Mouse (Mus musculus): ENCODE measurements at regions not wholly inside any gene's neighbourhood (a gene's known extent, or its start where the extent isn't known, plus 50 kb on each side); places are given as distances from the start of the nearest gene placed in this dataset.

DNA sequence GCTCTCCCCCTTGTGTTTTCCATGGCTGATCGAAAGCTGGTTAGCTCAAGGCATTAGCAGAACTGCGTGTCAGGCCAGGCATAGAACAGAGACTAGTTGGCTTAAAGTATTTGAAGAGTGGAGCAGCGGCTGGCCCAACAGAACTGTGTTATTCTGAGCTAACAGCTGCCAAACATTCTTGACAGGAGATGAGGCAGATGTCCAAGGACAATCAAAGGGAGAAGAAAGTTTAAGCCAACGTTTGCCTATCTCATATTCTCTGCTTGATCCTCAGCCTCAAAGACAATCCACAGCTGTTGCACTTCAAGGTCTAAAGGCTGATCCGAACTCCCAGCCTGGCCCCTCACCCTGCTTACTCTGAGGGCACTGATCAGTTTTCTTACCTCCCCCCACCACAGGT lies 401.2 kb upstream of the Nr2f2 start:
- WGBS = 55% methylated on average over 5 of the region's 5 CpGs

DNA sequence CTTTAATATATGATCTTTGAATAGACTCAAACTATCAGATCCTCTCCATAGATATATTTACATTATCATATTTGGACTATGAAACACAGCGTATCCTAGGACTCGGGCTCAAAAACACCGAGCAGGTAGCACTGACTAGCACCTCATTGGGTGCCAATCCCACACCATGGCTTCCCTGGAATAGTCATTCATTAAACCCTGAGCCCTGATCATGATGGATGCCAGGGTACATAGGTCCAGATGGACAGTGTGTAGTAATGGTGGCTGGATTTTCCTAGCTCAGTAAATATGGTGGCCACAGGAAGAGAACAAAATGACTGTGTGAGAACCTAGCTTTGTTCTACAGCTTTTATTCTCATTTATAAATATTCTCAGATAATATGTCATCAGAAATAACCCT lies 390.1 kb upstream of the Nr2f2 start:
- H3K4me3 ChIP-seq (ENCODE audit: low read depth, low read length) = no peak overlapping the region
- no peak overlapping the region for H3K27ac ChIP-seq (ENCODE audit: low read depth, low read length)
- TF ChIP-seq CTCF (IDR thresholded peaks at IDR 0.05; ENCODE audit: low read depth) = no peak
- no peaks in the 10 kb centered on the region for H3K27me3 ChIP-seq (ENCODE audit: insufficient read depth, low read length)
- no peak for ATAC-seq
- H3K4me1 ChIP-seq (ENCODE audit: insufficient read depth) = no peaks in the 10 kb centered on the region
- H3K4me2 ChIP-seq (ENCODE audit: low read depth) = no peak overlapping the region
- 98% methylated on average over 3 of the region's 3 CpGs for whole genome bisulfite sequencing
- no peaks in the 10 kb centered on the region for H3K36me3 ChIP-seq (ENCODE audit: insufficient read depth)
- DNase-seq = no peak
- no peaks in the 10 kb centered on the region for H3K9me3 ChIP-seq (ENCODE audit: low read length)
- no peak overlapping the region for H3K9ac ChIP-seq

More for the DNA sequence above, 401.2 kb upstream of the Nr2f2 start:
- no peaks in the 10 kb centered on the region for H3K4me1 ChIP-seq (ENCODE audit: insufficient read depth)
- H3K27me3 ChIP-seq (ENCODE audit: insufficient read depth, low read length) = no peaks in the 10 kb centered on the region
- H3K27ac ChIP-seq (ENCODE audit: low read depth, low read length) = no peak overlapping the region
- H3K4me2 ChIP-seq (ENCODE audit: low read depth) = no peak overlapping the region
- H3K9me3 ChIP-seq (ENCODE audit: low read length) = no peaks in the 10 kb centered on the region
- no peak for TF ChIP-seq CTCF (IDR thresholded peaks at IDR 0.05; ENCODE audit: low read depth)
- DNase-seq = no peak
- no peaks in the 10 kb centered on the region for H3K36me3 ChIP-seq (ENCODE audit: insufficient read depth)
- ATAC-seq = no peak
- H3K4me3 ChIP-seq (ENCODE audit: low read depth, low read length) = no peak overlapping the region
- no peak overlapping the region for H3K9ac ChIP-seq

DNA sequence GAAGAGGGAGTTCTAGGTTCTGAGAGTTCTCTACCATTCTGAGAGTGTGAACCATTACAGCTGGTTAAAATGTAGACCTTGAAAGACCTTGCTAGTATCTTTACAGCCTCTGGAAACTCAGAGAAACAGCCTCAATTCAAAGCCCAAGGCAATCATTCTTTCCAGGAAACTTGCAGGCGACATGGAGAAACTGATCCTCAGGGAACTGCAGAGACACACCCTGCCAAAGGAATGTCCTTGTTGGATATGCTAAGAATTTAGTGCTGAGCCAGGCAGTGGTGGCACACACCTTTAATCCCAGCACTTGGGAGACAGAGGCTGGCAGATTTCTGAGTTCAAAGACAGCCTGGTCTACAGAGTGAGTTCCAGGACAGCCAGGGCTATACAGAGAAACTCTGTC lies 388.3 kb upstream of the Nr2f2 start:
- no peak overlapping the region for H3K4me2 ChIP-seq (ENCODE audit: low read depth)
- DNase-seq (no peak), ATAC-seq (no peak)
- no peaks in the 10 kb centered on the region for H3K9me3 ChIP-seq (ENCODE audit: low read length)
- no peaks in the 10 kb centered on the region for H3K4me1 ChIP-seq (ENCODE audit: insufficient read depth)
- no peaks in the 10 kb centered on the region for H3K27me3 ChIP-seq (ENCODE audit: insufficient read depth, low read length)
- no peaks in the 10 kb centered on the region for H3K36me3 ChIP-seq (ENCODE audit: insufficient read depth)
- no peak overlapping the region for H3K9ac ChIP-seq
- no peak overlapping the region for H3K4me3 ChIP-seq (ENCODE audit: low read depth, low read length)
- H3K27ac ChIP-seq (ENCODE audit: low read depth, low read length) = no peak overlapping the region
- WGBS = 86% methylated on average over 1 of the region's 1 CpGs
- no peak for TF ChIP-seq CTCF (IDR thresholded peaks at IDR 0.05; ENCODE audit: low read depth)

DNA sequence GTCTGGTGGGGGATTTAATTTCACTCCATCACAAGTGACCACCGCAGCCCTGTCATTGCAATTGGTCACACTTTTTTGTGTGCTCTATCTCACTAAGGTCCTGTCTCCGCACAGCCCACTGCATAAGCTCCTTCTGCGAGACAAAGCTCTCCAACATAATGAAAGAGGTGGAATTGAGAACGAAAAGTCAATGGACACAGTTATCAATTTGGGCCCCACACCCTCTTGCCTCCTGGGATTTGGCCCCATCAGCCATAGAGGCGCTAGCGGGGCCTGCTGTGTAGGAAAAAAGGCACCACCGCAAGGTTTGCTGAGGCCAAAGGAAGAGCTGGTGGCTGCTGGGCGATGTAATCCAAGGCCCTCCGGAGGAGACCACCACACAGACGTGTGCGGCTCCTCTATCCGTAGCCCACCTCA lies 386.3 kb upstream of the Nr2f2 start:
- Histone ChIP-seq H3K27me3 (ENCODE audit: insufficient read depth, low read length) (no peaks in the 10 kb centered on the region), H3K36me3 (ENCODE audit: insufficient read depth) (no peaks in the 10 kb centered on the region), H3K27ac (ENCODE audit: low read depth, low read length) (no peak overlapping the region), H3K4me2 (ENCODE audit: low read depth) (no peak overlapping the region), H3K9ac (no peak overlapping the region), H3K4me1 (ENCODE audit: insufficient read depth) (no peaks in the 10 kb centered on the region), H3K4me3 (ENCODE audit: low read depth, low read length) (no peak overlapping the region), H3K9me3 (ENCODE audit: low read length) (no peaks in the 10 kb centered on the region)
- no peak for ATAC-seq
- 74% methylated on average over 12 of the region's 12 CpGs for WGBS
- DNase-seq = no peak
- no peak for TF ChIP-seq CTCF (IDR thresholded peaks at IDR 0.05; ENCODE audit: low read depth)

DNA sequence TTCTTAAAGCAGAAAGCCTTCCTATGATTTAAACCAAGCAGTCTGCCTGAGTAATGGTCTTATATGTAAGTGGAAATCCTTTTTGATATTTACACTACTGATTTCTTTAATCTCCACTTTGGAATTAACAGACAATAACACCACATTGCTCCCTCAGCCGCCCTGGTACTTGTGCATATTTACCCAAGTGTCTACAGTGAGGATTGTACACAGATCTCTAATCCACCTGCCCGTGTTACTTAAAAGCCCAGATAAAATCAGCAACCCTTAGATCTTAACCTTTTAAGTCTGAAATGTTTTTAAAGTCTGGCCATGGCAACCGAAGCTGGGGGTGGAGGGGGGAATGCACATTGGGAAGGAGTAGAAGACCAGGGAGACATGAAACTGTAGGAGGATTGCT lies 382.3 kb upstream of the Nr2f2 start:
- Histone ChIP-seq H3K36me3 (ENCODE audit: insufficient read depth) (no peaks in the 10 kb centered on the region), H3K4me2 (ENCODE audit: low read depth) (no peak overlapping the region), H3K27me3 (ENCODE audit: insufficient read depth, low read length) (no peaks in the 10 kb centered on the region), H3K27ac (ENCODE audit: low read depth, low read length) (no peak overlapping the region), H3K9me3 (ENCODE audit: low read length) (no peaks in the 10 kb centered on the region), H3K4me3 (ENCODE audit: low read depth, low read length) (no peak overlapping the region), H3K9ac (no peak overlapping the region), H3K4me1 (ENCODE audit: insufficient read depth) (no peaks in the 10 kb centered on the region)
- TF ChIP-seq CTCF (IDR thresholded peaks at IDR 0.05; ENCODE audit: low read depth) = no peak
- whole genome bisulfite sequencing = 68% methylated on average over 3 of the region's 3 CpGs
- ATAC-seq (no peak), DNase-seq (no peak)

DNA sequence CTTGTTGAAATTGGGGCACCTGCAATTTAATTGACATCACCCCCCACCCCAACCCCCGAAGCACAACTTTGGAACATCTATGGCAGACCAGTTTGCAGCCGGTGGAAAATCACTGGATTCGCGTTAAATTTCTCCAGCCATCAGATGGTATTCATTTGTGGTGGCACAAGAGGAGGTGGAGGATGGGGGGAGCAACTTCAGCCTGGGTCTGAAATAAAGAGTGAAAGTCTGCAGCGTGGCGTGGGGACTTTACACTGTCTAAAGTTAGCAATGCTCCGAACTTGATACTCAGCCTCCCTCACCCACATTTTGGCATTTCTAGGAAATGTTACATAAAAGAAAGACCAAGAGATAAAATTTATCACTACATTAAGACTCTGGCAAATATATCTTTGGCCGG lies 381.8 kb upstream of the Nr2f2 start:
- Histone ChIP-seq H3K9me3 (ENCODE audit: low read length) (no peaks in the 10 kb centered on the region), H3K4me3 (ENCODE audit: low read depth, low read length) (no peak overlapping the region)
- WGBS = 92% methylated on average over 8 of the region's 8 CpGs

DNA sequence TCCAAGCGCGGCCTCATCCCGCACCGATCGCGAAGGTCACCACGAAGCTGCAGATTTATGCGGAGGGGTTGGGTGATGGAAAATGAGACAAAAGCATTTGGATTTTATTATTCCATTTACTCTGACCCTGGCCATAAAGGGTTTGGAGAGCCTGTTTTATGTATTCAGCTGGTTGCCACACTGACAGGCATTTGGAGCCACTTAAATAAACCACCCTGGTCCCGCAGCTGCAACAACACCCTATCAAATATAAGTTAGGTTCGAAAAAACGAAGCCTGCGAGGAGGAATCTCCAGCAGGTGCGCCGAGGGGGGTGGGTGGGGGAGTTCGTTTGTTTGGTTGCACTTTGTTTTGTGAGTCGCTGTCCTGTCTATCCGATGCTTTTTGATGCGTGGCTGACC lies 377.8 kb upstream of the Nr2f2 start:
- ATAC-seq (no peak), DNase-seq (no peak)
- H3K27ac ChIP-seq (ENCODE audit: low read depth, low read length) = no peak overlapping the region
- WGBS = 71% methylated on average over 18 of the region's 18 CpGs
- no peaks in the 10 kb centered on the region for H3K4me1 ChIP-seq (ENCODE audit: insufficient read depth)
- no peak overlapping the region for H3K9ac ChIP-seq
- H3K36me3 ChIP-seq (ENCODE audit: insufficient read depth) = no peaks in the 10 kb centered on the region
- H3K4me3 ChIP-seq (ENCODE audit: low read depth, low read length) = no peak overlapping the region
- TF ChIP-seq CTCF (IDR thresholded peaks at IDR 0.05; ENCODE audit: low read depth) = no peak
- no peaks in the 10 kb centered on the region for H3K27me3 ChIP-seq (ENCODE audit: insufficient read depth, low read length)
- H3K4me2 ChIP-seq (ENCODE audit: low read depth) = no peak overlapping the region
- no peaks in the 10 kb centered on the region for H3K9me3 ChIP-seq (ENCODE audit: low read length)

More for the DNA sequence above, 381.8 kb upstream of the Nr2f2 start:
- H3K4me2 ChIP-seq (ENCODE audit: low read depth) = no peak overlapping the region
- H3K4me1 ChIP-seq (ENCODE audit: insufficient read depth) = no peaks in the 10 kb centered on the region
- no peaks in the 10 kb centered on the region for H3K36me3 ChIP-seq (ENCODE audit: insufficient read depth)
- H3K27me3 ChIP-seq (ENCODE audit: insufficient read depth, low read length) = no peaks in the 10 kb centered on the region
- DNase-seq (no peak), ATAC-seq (no peak)
- H3K9ac ChIP-seq = no peak overlapping the region
- no peak overlapping the region for H3K27ac ChIP-seq (ENCODE audit: low read depth, low read length)
- TF ChIP-seq CTCF (IDR thresholded peaks at IDR 0.05; ENCODE audit: low read depth) = no peak

DNA sequence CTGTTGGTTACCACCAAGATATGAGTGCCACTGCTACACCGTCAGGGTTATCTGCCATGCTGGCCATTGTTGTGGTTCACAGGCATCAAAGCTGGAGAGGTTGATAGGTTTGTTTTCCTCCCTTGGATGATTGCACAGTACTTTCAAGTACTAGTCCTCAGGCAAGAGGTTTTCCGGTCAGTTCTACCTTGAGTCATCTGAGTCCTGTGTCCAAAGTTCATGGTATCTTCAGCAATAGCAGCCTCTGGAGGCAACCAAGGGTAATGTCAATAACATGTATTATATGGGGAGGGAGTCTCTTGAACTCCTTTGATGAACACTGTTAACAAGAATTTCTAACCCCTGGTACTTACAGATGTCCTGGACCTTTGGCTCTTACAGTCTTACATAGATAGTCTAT lies 369.1 kb upstream of the Nr2f2 start:
- Histone ChIP-seq H3K4me1 (ENCODE audit: insufficient read depth) (no peaks in the 10 kb centered on the region), H3K9ac (no peak overlapping the region), H3K4me3 (ENCODE audit: low read depth, low read length) (no peak overlapping the region), H3K36me3 (ENCODE audit: insufficient read depth) (no peaks in the 10 kb centered on the region), H3K4me2 (ENCODE audit: low read depth) (no peak overlapping the region), H3K9me3 (ENCODE audit: low read length) (no peaks in the 10 kb centered on the region), H3K27ac (ENCODE audit: low read depth, low read length) (no peak overlapping the region), H3K27me3 (ENCODE audit: insufficient read depth, low read length) (no peaks in the 10 kb centered on the region)
- no peak for DNase-seq
- no peak for TF ChIP-seq CTCF (IDR thresholded peaks at IDR 0.05; ENCODE audit: low read depth)
- 94% methylated on average over 2 of the region's 2 CpGs for WGBS
- no peak for ATAC-seq
